Mouse (Mus musculus): Measurements from ENCODE around the gene Kctd18. TPM values are rescaled to one million over a fixed set of nuclear protein-coding genes. Genes with fewer than 3 reads are reported as not detected.

The Kctd18 gene
- polyA plus RNA-seq, 1 experiment: 22.2 TPM

Other genes with a start within 250 kb of the Kctd18 start
- 27.9 and 31.1 TPM in 2 replicates for gene Spats2l, start 244.8 kb downstream of the Kctd18 start, polyA plus RNA-seq (2012; rRNA removed)
- gene Sgo2a, start 23.0 kb downstream of the Kctd18 start, polyA plus RNA-seq (2012; rRNA removed): 0.76 and 1.1 TPM in 2 replicates
- gene Aox1, start 11.0 kb upstream of the Kctd18 start, polyA plus RNA-seq (2012; rRNA removed): 29.5 and 30.5 TPM in 2 replicates
- 10.7 and 11.1 TPM in 2 replicates for gene Aox3, start 94.2 kb upstream of the Kctd18 start, polyA plus RNA-seq (2012; rRNA removed)
- 0.07 and 0.13 TPM in 2 replicates for gene Aox4, start 191.4 kb upstream of the Kctd18 start, polyA plus RNA-seq (2012; rRNA removed)